Mouse (Mus musculus) spleen, postnatal 14 days (tissue): ENCODE data around the gene Vmn2r61.

Source experiments
- DNase-seq, 2 experiments: peaks; one replicate each; pipeline ENCODE4 v3.0.0; 2021 to 2022; ENCODE audit warnings: low spot score in 2 of 2

The Vmn2r61 gene

GRCm38 (mm10) chr7:42259753-42260152, at the start of gene Vmn2r61:
Vmn2r61 (plus strand) TSS chr7:42260053.
- DNase-seq: no peak
